In genomic region chr5:64198624-64199023, GRCm38 (mm10) we compare ENCODE assay signal across 28 mouse cellular contexts. TPM values are rescaled to one million over a fixed set of nuclear protein-coding genes. Genes with fewer than 3 reads are reported as not detected.
DNase-seq lines count a peak whose midpoint lies in the region; ATAC-seq and TF ChIP-seq lines count a peak whose summit lies in the region.
"Had no signal": no experiment of that assay in that cellular context is flagged by ENCODE, and none has a peak within 500 bp of the region (broad histone marks: within the 10 kb centered on the region; RNA-seq: fewer than 3 reads in every experiment).

No protein-coding gene starts in this region.

- WGBS in intestine, embryonic 15.5 days = 96% methylated on average over 7 of the region's 7 CpGs

- H3K4me2 ChIP-seq in intestine, embryonic 15.5 days (replicated peaks) = no peak overlapping the region
- H3K4me2 ChIP-seq: embryonic facial prominence, embryonic 13.5 days; forebrain, embryonic 12.5 days; forebrain, embryonic 15.5 days; heart, embryonic 13.5 days; hindbrain, embryonic 14.5 days had no signal

- no peaks in the 10 kb centered on the region for H3K9me3 ChIP-seq in intestine, embryonic 15.5 days
- H3K9me3 ChIP-seq: embryonic facial prominence, embryonic 10.5 days; embryonic facial prominence, embryonic 13.5 days; forebrain, embryonic 12.5 days; forebrain, embryonic 15.5 days; heart, embryonic 13.5 days had no signal

- no peaks in the 10 kb centered on the region for H3K79me3 ChIP-seq in C2C12 (ENCODE audit: low read depth)

- intact Hi-C loops in gastrocnemius, postnatal 36 days (cut with DNase I) = no loop called here

- H3K27ac ChIP-seq in intestine, embryonic 15.5 days = no peak overlapping the region
- H3K27ac ChIP-seq: embryonic facial prominence, embryonic 10.5 days; embryonic facial prominence, embryonic 13.5 days; forebrain, embryonic 12.5 days; forebrain, embryonic 15.5 days; heart, embryonic 13.5 days; hindbrain, embryonic 14.5 days; hindbrain, postnatal 0 days had no signal

- peaks cover 7% of the 10 kb centered on the region for H3K4me1 ChIP-seq in intestine, embryonic 15.5 days (replicated peaks)
- H3K4me1 ChIP-seq: embryonic facial prominence, embryonic 13.5 days; forebrain, embryonic 12.5 days had no signal

- H3K4me3 ChIP-seq in C2C12 (ENCODE audit: insufficient read depth, poor library complexity, severe bottlenecking) = no peak overlapping the region
- H3K4me3 ChIP-seq in intestine, embryonic 15.5 days (replicated peaks) = no peak overlapping the region
- H3K4me3 ChIP-seq: embryonic facial prominence, embryonic 10.5 days; embryonic facial prominence, embryonic 13.5 days; erythroblast, embryonic 14.5 days; forebrain, embryonic 12.5 days; forebrain, embryonic 15.5 days; heart, embryonic 13.5 days had no signal

- no peak for ATAC-seq in intestine, embryonic 15.5 days
- ATAC-seq: activated CD4-positive, CD25-positive, alpha-beta regulatory T cell, adult 4 months; forebrain, embryonic 15.5 days; hindbrain, postnatal 0 days; inflammation-experienced regulatory T-cells, adult 6 months; intestine, postnatal 0 days had no signal

- no peak overlapping the region for H3ac ChIP-seq in C2C12 (ENCODE audit: control insufficient read depth, insufficient read length, low read depth)

- no peak overlapping the region for H3K9ac ChIP-seq in intestine, embryonic 15.5 days
- H3K9ac ChIP-seq: embryonic facial prominence, embryonic 13.5 days; forebrain, embryonic 12.5 days; forebrain, embryonic 15.5 days; heart, embryonic 13.5 days; hindbrain, embryonic 14.5 days had no signal

- H3K27me3 ChIP-seq in C2C12 (ENCODE audit: control insufficient read depth, insufficient read depth, insufficient read length) = no peaks in the 10 kb centered on the region
- H3K27me3 ChIP-seq in intestine, embryonic 15.5 days (replicated peaks) = no peaks in the 10 kb centered on the region
- H3K27me3 ChIP-seq: embryonic facial prominence, embryonic 13.5 days; forebrain, embryonic 12.5 days; forebrain, embryonic 15.5 days; heart, embryonic 13.5 days had no signal

- no peaks in the 10 kb centered on the region for H3K79me2 ChIP-seq in C2C12 (ENCODE audit: control insufficient read depth, insufficient read depth)

- peak; percentile 87 for DNase-seq in gastrocnemius, adult 18-20 months (ENCODE audit: low spot score)
- DNase-seq in gastrocnemius, postnatal 10 days = peak; percentile 63
- peak; percentile 50 to 64 for DNase-seq in gastrocnemius, postnatal 36 days
- DNase-seq in embryo, embryonic 10 days (ENCODE audit: low spot score) = no peak
- DNase-seq in cerebellum, adult 9-10 months = no peak
- no peak for DNase-seq in right cerebral cortex, postnatal 4 days
- DNase-seq: adrenal gland, postnatal 10 days; adrenal gland, postnatal 36 days; cerebellum, adult 18-20 months; cerebellum, adult 9-11 months; cerebellum, postnatal 25 days; embryo, embryonic 11 days; heart, adult 11 months; heart, postnatal 14 days; heart, postnatal 4 days had no signal

- no peaks in the 10 kb centered on the region for H3K36me3 ChIP-seq in C2C12 (ENCODE audit: control insufficient read depth, insufficient read depth)
- H3K36me3 ChIP-seq in intestine, embryonic 15.5 days = no peaks in the 10 kb centered on the region
- H3K36me3 ChIP-seq: embryonic facial prominence, embryonic 10.5 days; embryonic facial prominence, embryonic 13.5 days; forebrain, embryonic 12.5 days; forebrain, embryonic 15.5 days; heart, embryonic 13.5 days had no signal

- TF ChIP-seq CTCF in C2C12 (IDR thresholded peaks at IDR 0.05; ENCODE audit: control insufficient read depth, insufficient read depth, insufficient read length) = no peak

TF ChIP-seq in C2C12, 6 proteins besides CTCF, POLR2A, EP300 and RAD21:
- no peak for TF ChIP-seq MAX (IDR thresholded peaks at IDR 0.05)
- no peak for TF ChIP-seq CEBPB (IDR thresholded peaks at IDR 0.05; ENCODE audit: low read depth)
- peak; percentile 90 for TF ChIP-seq MYOD1 (IDR thresholded peaks at IDR 0.05; ENCODE audit: control insufficient read depth, insufficient read length, low read depth)
- no peak for TF ChIP-seq MYOG (IDR thresholded peaks at IDR 0.05; ENCODE audit: control insufficient read depth, extremely low read depth, insufficient read length)
- TF ChIP-seq USF1 (IDR thresholded peaks at IDR 0.05; ENCODE audit: low read depth) = no peak

RNA-seq across cellular contexts. Expression of gene Tbc1d1, which starts 42.5 kb away (rescaled TPM):
- 25.0 TPM for polyA plus RNA-seq in C2C12 (2012; fragmentation: generic; extraction: Trizol)
- total RNA-seq in gastrocnemius, adult 18-20 months (2021) = 10 to 100 TPM; 57.2 to 73.9 TPM
- 10 to 100 TPM; 35.5 to 36.8 TPM for total RNA-seq in gastrocnemius, postnatal 10 days (2021)
- total RNA-seq in gastrocnemius, postnatal 36 days (2021) = 10 to 100 TPM; 61.5 to 63.0 TPM
- polyA plus RNA-seq in intestine, embryonic 15.5 days (2015; fragmentation: Nextera tagmentation; extraction: Ambion mirVana) = 32.1 and 32.3 TPM in 2 replicates

Comparison
In these comparisons a context has a peak if more than half of its experiments do, and no peak if none do; other contexts are left out.
1. DNase-seq: peak in gastrocnemius, adult 18-20 months (single experiment), gastrocnemius, postnatal 10 days (single experiment) and gastrocnemius, postnatal 36 days (2 of 2); none in embryo, embryonic 10 days (single experiment), cerebellum, adult 9-10 months (single experiment) and right cerebral cortex, postnatal 4 days (single experiment).